Mouse (Mus musculus) E14TG2a.4 (cell line): ENCODE measurements around the gene Rbm5.

Experiments
- H3K27me3 ChIP-seq: 2 replicates; pipeline ENCODE4 v1.6.1; 2014; ENCODE audit warnings: low read length, control low read depth; ENCODE audit not compliant: insufficient read depth
- H3K36me3 ChIP-seq: 2 replicates; pipeline ENCODE4 v1.6.1; 2014; ENCODE audit warnings: low read length, control low read depth; ENCODE audit not compliant: insufficient read depth
- H3K4me1 ChIP-seq: replicated peaks from 2 replicates; pipeline ENCODE4 v1.6.1; 2014; ENCODE audit warnings: low read depth, low read length, control low read depth
- H3K4me3 ChIP-seq: replicated peaks from 2 replicates; pipeline ENCODE4 v1.5.1; 2014; ENCODE audit warnings: mild to moderate bottlenecking, low read length
- H3K9me3 ChIP-seq: 2 replicates; pipeline ENCODE4 v1.6.1; 2014; ENCODE audit warnings: low read length, control low read depth
- CTCF ChIP-seq: conservative IDR thresholded peaks from 2 replicates; pipeline ENCODE4 v1.5.1; 2014; ENCODE audit warnings: low read length
- NANOG ChIP-seq: IDR thresholded peaks from 2 replicates; pipeline ENCODE4 v1.6.1; 2014; ENCODE audit warnings: borderline replicate concordance, low read length, mixed read lengths
- POU5F1 ChIP-seq: IDR thresholded peaks from 2 replicates; pipeline ENCODE4 v1.6.1; 2014; ENCODE audit warnings: low read length, borderline replicate concordance

The Rbm5 gene

GRCm38 (mm10) chr9:107709096-107709696, 61.6 kb downstream of the Rbm5 start:
- Histone ChIP-seq H3K9me3 (no peaks in the 10 kb centered on the region), H3K4me3 (peak overlapping the region; percentile 89), H3K27me3 (peaks cover 84% of the 10 kb centered on the region), H3K4me1 (peaks cover 75% of the 10 kb centered on the region), H3K36me3 (0 out of 2 replicates have a peak, but pooled peaks cover 2% of the 10 kb centered on the region)
- no peak for TF ChIP-seq CTCF
- TF ChIP-seq NANOG: no peak
- TF ChIP-seq POU5F1: no peak

- Histone ChIP-seq H3K36me3 (0 out of 2 replicates have a peak, but pooled peaks cover 2% of the 10 kb centered on the region), H3K4me3 (peak overlapping the region; percentile 89), H3K4me1 (peaks cover 75% of the 10 kb centered on the region), H3K27me3 (peaks cover 83% of the 10 kb centered on the region), H3K9me3 (no peaks in the 10 kb centered on the region)
- no peak for TF ChIP-seq NANOG
- no peak for TF ChIP-seq POU5F1
- no peak for TF ChIP-seq CTCF
These were observed 62.2 kb downstream of the Rbm5 start for GRCm38 (mm10) chr9:107708439-107709095.

- Histone ChIP-seq H3K4me3 (peak overlapping the region; percentile 89), H3K4me1 (peaks cover 76% of the 10 kb centered on the region), H3K27me3 (peaks cover 86% of the 10 kb centered on the region), H3K9me3 (no peaks in the 10 kb centered on the region), H3K36me3 (0 out of 2 replicates have a peak, but pooled peaks cover 2% of the 10 kb centered on the region)
- TF ChIP-seq POU5F1: no peak
- no peak for TF ChIP-seq NANOG
- TF ChIP-seq CTCF: no peak
These were observed 62.9 kb downstream of the Rbm5 start for GRCm38 (mm10) chr9:107707701-107708438.

- TF ChIP-seq NANOG (no peak), POU5F1 (no peak), CTCF (no peak)
- H3K4me1 ChIP-seq: peaks cover 82% of the 10 kb centered on the region
- no peaks in the 10 kb centered on the region for H3K9me3 ChIP-seq
- peak overlapping the region; percentile 89 for H3K4me3 ChIP-seq
- 0 out of 2 replicates have a peak, but pooled peaks cover 2% of the 10 kb centered on the region for H3K36me3 ChIP-seq
- H3K27me3 ChIP-seq: peaks cover 85% of the 10 kb centered on the region
These were observed 64.0 kb downstream of the Rbm5 start for GRCm38 (mm10) chr9:107706781-107707211.

GRCm38 (mm10) chr9:107703337-107704122, 67.3 kb downstream of the Rbm5 start:
- Histone ChIP-seq H3K36me3 (0 out of 2 replicates have a peak, but pooled peaks cover 2% of the 10 kb centered on the region), H3K4me1 (peaks cover 79% of the 10 kb centered on the region), H3K27me3 (peaks cover 65% of the 10 kb centered on the region), H3K9me3 (no peaks in the 10 kb centered on the region), H3K4me3 (peak overlapping the region; percentile 8; the same call in 1 of the 2 replicates)
- TF ChIP-seq CTCF (no peak), NANOG (no peak), POU5F1 (no peak)

GRCm38 (mm10) chr9:107702606-107703185, 68.1 kb downstream of the Rbm5 start:
- H3K9me3 ChIP-seq: no peaks in the 10 kb centered on the region
- peaks cover 57% of the 10 kb centered on the region for H3K27me3 ChIP-seq
- H3K36me3 ChIP-seq: 0 out of 2 replicates have a peak, but pooled peaks cover 2% of the 10 kb centered on the region
- H3K4me3 ChIP-seq: no peak overlapping the region
- TF ChIP-seq NANOG: no peak
- no peak for TF ChIP-seq CTCF
- no peak for TF ChIP-seq POU5F1
- peaks cover 79% of the 10 kb centered on the region for H3K4me1 ChIP-seq

GRCm38 (mm10) chr9:107701594-107701993, 69.2 kb downstream of the Rbm5 start:
- Histone ChIP-seq H3K4me3 (no peak overlapping the region), H3K9me3 (no peaks in the 10 kb centered on the region), H3K36me3 (0 out of 2 replicates have a peak, but pooled peaks cover 2% of the 10 kb centered on the region), H3K27me3 (peaks cover 48% of the 10 kb centered on the region), H3K4me1 (peaks cover 77% of the 10 kb centered on the region)
- TF ChIP-seq CTCF (no peak), POU5F1 (no peak), NANOG (no peak)
